Mouse (Mus musculus) heart, embryonic 15.5 days (tissue): ENCODE measurements around the gene Gse1. TPM values are rescaled to one million over a fixed set of nuclear protein-coding genes. Genes with fewer than 3 reads are reported as not detected.
A peak's percentile ranks its signal among the peaks of the same experiment; 100 is the strongest.
"Not testable (repeated sequence)": the region's sequence is repeated elsewhere in the genome, so short reads cannot be mapped to it uniquely, and the experiment has no call there.

ENCODE experiments used
- ATAC-seq: fragments of 200-750 bp; cut with Nextera tagmentation; replicated peaks from 2 replicates; pipeline ENCODE4 v1.8.0; 2017; ENCODE audit warnings: low read depth, moderate TSS enrichment; ENCODE audit not compliant: insufficient number of reproducible peaks, insufficient read depth, low FRiP score
- H3K27ac ChIP-seq: fragments of 300-500 bp; sonication (generic); 2 replicates; pipeline ENCODE4 v1.5.1; 2015; ENCODE audit warnings: mild to moderate bottlenecking, inconsistent platforms
- H3K27me3 ChIP-seq: fragments of 300-500 bp; sonication (generic); 2 replicates; pipeline ENCODE4 v1.6.1; 2015; ENCODE audit warnings: inconsistent platforms
- H3K36me3 ChIP-seq: fragments of 300-500 bp; sonication (generic); 2 replicates; pipeline ENCODE4 v1.6.1; 2015; ENCODE audit warnings: mild to moderate bottlenecking, inconsistent platforms
- H3K4me1 ChIP-seq: fragments of 300-500 bp; sonication (generic); replicated peaks from 2 replicates; pipeline ENCODE4 v1.6.1; 2015; ENCODE audit warnings: inconsistent platforms
- H3K4me2 ChIP-seq: fragments of 300-500 bp; sonication (generic); 2 replicates; pipeline ENCODE4 v1.6.1; 2015; ENCODE audit warnings: inconsistent platforms, mild to moderate bottlenecking, moderate library complexity
- H3K4me3 ChIP-seq: fragments of 300-500 bp; sonication (generic); 2 replicates; pipeline ENCODE4 v1.5.1; 2015; ENCODE audit warnings: mild to moderate bottlenecking, inconsistent platforms
- H3K9ac ChIP-seq: fragments of 300-500 bp; sonication (generic); 2 replicates; pipeline ENCODE4 v1.6.1; 2015; ENCODE audit warnings: mild to moderate bottlenecking, inconsistent platforms
- H3K9me3 ChIP-seq: fragments of 300-500 bp; sonication (generic); replicated peaks from 2 replicates; pipeline ENCODE4 v1.6.1; 2016; ENCODE audit warnings: inconsistent platforms
- WGBS: fragments of 180-500 bp; shearing (Covaris S2); methylation state at CpG from one replicate; pipeline ENCODE4 v1.1.7; 2015; ENCODE audit warnings: mixed read lengths; 5-methylcytosine and 5-hydroxymethylcytosine counted together
- polyA plus RNA-seq: library from polyadenylated mRNA; unstranded; fragments of >200 nt; fragmentation: Nextera tagmentation; extraction: Ambion mirVana; gene quantifications from 2 replicates; pipeline ENCODE4 v1.2.1, GENCODE M21; 2015

The Gse1 gene
- polyA plus RNA-seq, 1 experiment from 2014 or later = 8.9 TPM

DNA sequence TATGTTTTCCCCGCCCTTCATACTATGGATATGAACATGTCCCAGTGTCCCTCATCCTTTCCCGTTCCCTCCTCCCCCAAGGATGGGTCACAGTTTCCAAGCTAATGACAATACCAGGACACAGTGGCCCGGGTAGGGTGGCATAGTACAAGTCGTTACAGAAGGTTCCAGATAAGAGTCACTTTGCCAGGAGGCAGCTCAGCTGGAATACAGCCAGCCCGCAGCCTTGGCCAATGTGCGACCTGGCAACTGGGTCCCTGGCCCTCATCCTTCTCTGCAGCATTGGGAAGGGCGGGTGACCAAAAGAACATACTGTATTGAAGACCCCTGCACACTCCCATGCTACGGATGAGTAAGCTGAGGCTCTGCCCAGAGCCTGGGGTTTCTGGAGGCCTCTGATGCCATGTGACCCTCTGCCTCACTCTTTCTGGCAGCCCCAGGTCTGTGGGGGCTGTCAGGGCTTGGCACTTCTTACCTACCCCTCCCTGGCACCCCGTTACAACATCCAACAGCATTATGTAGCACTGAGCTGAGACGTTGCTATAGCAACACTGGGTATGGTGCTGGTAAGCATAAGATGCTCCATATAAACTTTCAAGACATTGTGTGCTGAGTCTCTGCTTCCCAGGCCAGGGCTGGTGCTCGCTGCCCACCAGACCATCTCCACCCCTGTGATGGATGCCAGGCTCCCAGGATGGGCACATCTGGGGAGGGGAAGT is 100.9 kb downstream of the Gse1 start:
- no peak overlapping the region for H3K4me2 ChIP-seq
- H3K9ac ChIP-seq = no peak overlapping the region
- no peaks in the 10 kb centered on the region for H3K36me3 ChIP-seq
- H3K9me3 ChIP-seq = no peaks in the 10 kb centered on the region
- WGBS = 79% methylated on average over 11 of the region's 11 CpGs
- no peak for ATAC-seq
- no peaks in the 10 kb centered on the region for H3K27me3 ChIP-seq
- no peak overlapping the region for H3K4me3 ChIP-seq
- peaks cover 38% of the 10 kb centered on the region for H3K4me1 ChIP-seq
- H3K27ac ChIP-seq = no peak overlapping the region

DNA sequence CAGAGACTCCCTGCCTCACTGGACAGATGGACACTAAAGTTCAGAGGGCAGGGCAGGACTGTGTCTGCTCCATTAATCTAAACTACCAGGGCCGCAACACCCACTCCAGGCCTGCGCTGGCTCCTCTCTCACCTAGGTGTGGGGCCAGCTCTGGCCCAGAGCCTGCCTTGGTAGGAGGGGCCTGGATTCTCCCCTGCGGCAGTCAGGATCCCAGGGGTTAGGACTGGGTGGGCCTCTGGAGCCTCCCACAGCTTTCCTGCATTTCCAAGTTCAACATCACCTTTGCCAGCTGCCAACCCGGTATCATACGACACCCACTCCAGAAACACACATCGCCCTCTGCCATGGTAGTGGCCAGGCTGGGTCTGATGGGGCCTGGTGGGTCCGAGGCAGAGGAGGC is 102.8 kb downstream of the Gse1 start:
- Histone ChIP-seq H3K9ac (no peak overlapping the region), H3K4me3 (no peak overlapping the region), H3K27me3 (no peaks in the 10 kb centered on the region), H3K4me2 (no peak overlapping the region), H3K36me3 (no peaks in the 10 kb centered on the region), H3K9me3 (no peaks in the 10 kb centered on the region), H3K27ac (peak overlapping the region; percentile 15; the same call in 1 of the 2 replicates), H3K4me1 (peaks cover 43% of the 10 kb centered on the region)
- ATAC-seq = no peak
- WGBS = 60% methylated on average over 7 of the region's 7 CpGs

DNA sequence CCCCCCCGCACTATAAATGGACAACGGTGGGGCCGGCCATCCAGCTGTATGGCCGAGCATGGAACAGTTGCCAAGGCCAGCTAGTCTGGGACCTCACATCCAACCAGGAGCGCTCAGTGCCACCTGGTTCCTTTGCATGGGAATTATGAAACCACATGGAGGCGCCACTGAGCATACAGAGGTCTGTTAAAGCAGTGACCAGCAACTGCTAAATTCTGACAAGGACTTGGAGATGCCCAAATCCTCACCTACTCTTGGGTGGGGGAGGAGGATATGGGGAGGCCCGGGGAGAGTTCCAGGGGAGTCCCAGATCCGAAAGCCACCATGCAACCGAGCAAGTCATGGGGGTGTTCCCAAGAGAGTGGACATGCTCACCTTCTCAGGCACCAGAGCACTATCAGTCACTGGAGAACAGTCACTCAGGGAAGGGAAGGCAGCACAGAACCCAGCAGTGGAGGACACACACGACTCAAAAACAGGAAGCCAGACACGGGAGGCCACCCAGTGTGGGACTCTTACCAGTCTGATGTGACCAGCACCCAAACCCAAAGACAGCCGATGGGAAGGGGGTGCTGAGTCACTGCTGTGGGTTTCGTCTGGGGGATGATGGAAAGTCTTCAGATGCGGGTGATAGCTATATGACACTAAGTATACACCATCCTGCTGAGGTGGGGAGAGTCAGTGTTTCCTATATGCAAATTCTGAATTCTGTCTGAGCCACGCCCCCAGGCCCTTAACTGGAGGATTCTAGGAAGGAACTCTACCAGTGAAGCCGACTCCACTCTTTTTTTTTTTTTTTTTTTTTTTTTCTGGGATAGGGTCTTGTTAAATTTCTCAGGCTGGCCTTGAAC is 104.3 kb downstream of the Gse1 start:
- Histone ChIP-seq H3K4me2 (no peak overlapping the region), H3K36me3 (no peaks in the 10 kb centered on the region), H3K27me3 (peaks cover 4% of the 10 kb centered on the region; the same call in 1 of the 2 replicates), H3K9ac (no peak overlapping the region), H3K4me1 (peaks cover 47% of the 10 kb centered on the region), H3K9me3 (no peaks in the 10 kb centered on the region), H3K27ac (no peak overlapping the region), H3K4me3 (no peak overlapping the region)
- ATAC-seq = no peak
- WGBS = 65% methylated on average over 16 of the region's 16 CpGs

- H3K4me1 ChIP-seq = peaks cover 43% of the 10 kb centered on the region
- no peak overlapping the region for H3K4me3 ChIP-seq
- ATAC-seq = no peak
- H3K9ac ChIP-seq = no peak overlapping the region
- peaks cover 4% of the 10 kb centered on the region; the same call in 1 of the 2 replicates for H3K27me3 ChIP-seq
- H3K4me2 ChIP-seq = no peak overlapping the region
- H3K27ac ChIP-seq = no peak overlapping the region
- no peaks in the 10 kb centered on the region for H3K36me3 ChIP-seq
- 85% methylated on average over 4 of the region's 4 CpGs for WGBS
- no peaks in the 10 kb centered on the region for H3K9me3 ChIP-seq
Measured at GRCm38 (mm10) chr8:120333681-120334080, 105.4 kb downstream of the Gse1 start.

DNA sequence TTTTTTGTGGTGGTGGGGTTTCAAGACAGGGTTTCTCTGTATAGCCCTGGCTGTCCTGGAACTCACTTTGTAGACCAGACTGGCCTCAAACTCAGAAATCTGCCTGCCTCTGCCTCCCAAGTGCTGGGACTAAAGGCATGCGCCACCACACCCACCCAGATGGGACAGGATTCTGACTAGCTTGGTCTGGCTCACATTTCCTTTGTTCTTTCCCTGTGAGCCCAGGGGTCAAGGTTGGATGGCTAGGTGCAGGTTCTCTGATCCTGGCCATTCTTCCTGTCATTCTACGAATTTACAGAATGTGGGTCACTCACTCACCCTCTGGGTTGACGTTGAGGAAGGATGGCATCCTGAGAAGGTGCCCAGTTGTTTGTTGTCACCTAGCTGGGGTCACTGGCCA is 106.0 kb downstream of the Gse1 start:
- Histone ChIP-seq H3K27ac (peak overlapping the region; percentile 63; the same call in 1 of the 2 replicates), H3K4me1 (peaks cover 45% of the 10 kb centered on the region)
- H3K4me3 ChIP-seq, H3K9me3 ChIP-seq, H3K4me2 ChIP-seq, H3K36me3 ChIP-seq, H3K27me3 ChIP-seq, ATAC-seq, H3K9ac ChIP-seq: not testable (repeated sequence)
- 70% methylated on average over 3 of the region's 3 CpGs for WGBS

DNA sequence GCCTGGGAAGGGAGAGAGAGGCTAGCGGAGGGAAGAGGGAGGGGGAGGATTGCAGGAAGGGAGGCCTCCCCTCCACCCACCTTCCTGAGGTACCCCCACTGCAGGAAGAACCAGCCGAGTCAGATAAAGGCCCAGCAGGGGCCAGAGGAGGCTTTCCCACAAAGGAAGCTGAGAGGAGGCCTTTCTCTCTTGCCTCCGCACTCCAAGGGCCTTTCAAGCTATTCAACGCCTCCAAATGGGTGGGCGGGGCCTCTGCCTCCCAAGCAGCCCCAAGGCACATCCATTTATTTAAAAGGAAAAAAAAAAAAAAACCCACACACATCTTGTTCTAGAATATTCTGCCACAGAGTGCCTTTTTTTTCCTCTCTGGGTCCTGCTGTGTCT is 106.6 kb downstream of the Gse1 start:
- Histone ChIP-seq H3K4me3 (no peak overlapping the region), H3K36me3 (no peaks in the 10 kb centered on the region), H3K9me3 (no peaks in the 10 kb centered on the region), H3K4me2 (peak overlapping the region; percentile 41; the same call in 1 of the 2 replicates), H3K4me1 (peaks cover 51% of the 10 kb centered on the region), H3K27me3 (peaks cover 4% of the 10 kb centered on the region; the same call in 1 of the 2 replicates), H3K9ac (0 out of 2 replicates have a peak overlapping the region, but pooled peaks have one; percentile 4), H3K27ac (peak overlapping the region; percentile 63)
- 31% methylated on average over 5 of the region's 5 CpGs for WGBS
- 0 out of 2 replicates have a peak, but pooled peaks have one; percentile 20 for ATAC-seq

GRCm38 (mm10) chr8:120335262-120336086 is 107.2 kb downstream of the Gse1 start:
- no peaks in the 10 kb centered on the region for H3K36me3 ChIP-seq
- peaks cover 4% of the 10 kb centered on the region; the same call in 1 of the 2 replicates for H3K27me3 ChIP-seq
- WGBS = 18% methylated on average over 17 of the region's 17 CpGs
- ATAC-seq = no peak; the same call in 1 of the 2 replicates
- no peaks in the 10 kb centered on the region for H3K9me3 ChIP-seq
- peak overlapping the region; percentile 41 for H3K4me2 ChIP-seq
- no peak overlapping the region for H3K4me3 ChIP-seq
- peaks cover 54% of the 10 kb centered on the region for H3K4me1 ChIP-seq
- H3K9ac ChIP-seq = no peak overlapping the region
- peak overlapping the region; percentile 63 for H3K27ac ChIP-seq

DNA sequence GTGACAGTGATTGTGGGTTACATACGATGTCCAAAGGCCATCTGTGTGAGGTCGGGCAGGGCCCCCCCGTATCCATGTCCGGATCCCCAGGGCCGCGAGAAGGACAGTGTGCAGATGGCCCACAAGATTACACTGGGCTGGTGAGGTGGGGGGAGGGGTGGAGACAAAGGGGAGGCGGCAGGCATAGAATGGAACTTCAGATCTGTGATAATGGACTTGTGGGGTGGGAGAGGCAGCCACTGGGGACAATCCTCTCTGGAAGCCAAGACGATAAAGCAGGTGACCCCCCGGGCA is 107.8 kb downstream of the Gse1 start:
- H3K4me3 ChIP-seq = no peak overlapping the region
- no peaks in the 10 kb centered on the region for H3K36me3 ChIP-seq
- H3K27ac ChIP-seq = peak overlapping the region; percentile 63
- peak overlapping the region; percentile 41; the same call in 1 of the 2 replicates for H3K4me2 ChIP-seq
- ATAC-seq = no peak
- no peaks in the 10 kb centered on the region for H3K9me3 ChIP-seq
- WGBS = 7% methylated on average over 9 of the region's 9 CpGs
- no peak overlapping the region for H3K9ac ChIP-seq
- H3K27me3 ChIP-seq = peaks cover 4% of the 10 kb centered on the region; the same call in 1 of the 2 replicates
- H3K4me1 ChIP-seq = peaks cover 54% of the 10 kb centered on the region

DNA sequence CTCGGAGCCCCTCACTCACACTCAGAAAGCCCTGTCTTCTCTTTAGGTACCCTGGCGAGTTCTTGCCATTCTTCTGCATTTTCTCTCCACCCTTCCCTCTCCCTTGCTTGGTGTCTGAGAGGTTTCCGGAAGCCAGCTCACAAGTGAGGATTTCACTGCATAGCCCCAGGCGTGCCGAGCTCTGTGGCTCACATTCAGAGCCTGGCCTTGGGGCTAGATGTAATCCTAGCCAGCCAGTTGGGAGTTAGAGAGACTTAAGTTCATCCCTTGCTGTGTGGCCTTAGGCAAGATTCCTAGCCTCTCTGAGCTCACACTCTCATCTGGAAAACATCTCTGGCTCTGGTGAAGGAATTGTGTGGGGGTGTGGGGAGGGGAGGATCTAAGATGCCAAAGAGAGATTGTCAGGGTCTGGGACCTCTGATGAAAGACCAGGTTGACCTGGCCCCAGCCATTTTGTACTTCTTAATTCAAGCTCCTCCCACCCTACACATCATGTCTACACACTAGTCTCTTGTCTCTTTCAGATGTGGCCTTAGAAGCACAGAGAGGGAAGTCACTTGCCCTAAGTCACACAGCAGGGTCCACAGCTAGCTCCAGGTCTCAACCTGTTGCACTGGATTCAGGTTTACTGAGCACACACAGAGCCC is 108.8 kb downstream of the Gse1 start:
- Histone ChIP-seq H3K27me3 (peaks cover 4% of the 10 kb centered on the region; the same call in 1 of the 2 replicates), H3K4me1 (peaks cover 49% of the 10 kb centered on the region), H3K9me3 (no peaks in the 10 kb centered on the region), H3K27ac (no peak overlapping the region), H3K36me3 (no peaks in the 10 kb centered on the region), H3K4me3 (no peak overlapping the region), H3K9ac (no peak overlapping the region), H3K4me2 (no peak overlapping the region)
- WGBS = 58% methylated on average over 5 of the region's 5 CpGs
- no peak for ATAC-seq

DNA sequence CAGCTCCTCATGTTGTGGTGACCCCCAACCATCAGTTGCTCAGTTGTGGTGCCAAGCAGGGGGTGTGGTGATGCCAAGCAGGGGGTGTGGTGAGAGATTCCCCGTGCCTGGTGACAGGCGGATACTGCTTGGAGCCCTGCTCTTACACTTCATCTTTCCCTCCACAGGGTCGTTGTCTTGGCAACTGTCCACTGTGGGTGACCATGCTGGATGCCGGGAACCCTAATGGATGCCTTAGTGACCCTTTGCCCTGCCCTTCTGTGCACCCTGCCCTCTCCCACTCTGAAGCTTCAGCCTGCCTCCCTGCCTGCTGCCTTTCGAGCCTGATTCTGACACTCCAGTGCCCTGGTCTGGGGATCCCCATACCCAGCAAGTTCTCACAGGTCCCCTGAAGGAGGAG is 109.4 kb downstream of the Gse1 start:
- ATAC-seq = no peak
- Histone ChIP-seq H3K4me1 (peaks cover 49% of the 10 kb centered on the region), H3K27ac (no peak overlapping the region), H3K4me2 (no peak overlapping the region), H3K4me3 (no peak overlapping the region), H3K9me3 (no peaks in the 10 kb centered on the region), H3K36me3 (no peaks in the 10 kb centered on the region), H3K27me3 (peaks cover 4% of the 10 kb centered on the region; the same call in 1 of the 2 replicates), H3K9ac (no peak overlapping the region)
- WGBS = 72% methylated on average over 5 of the region's 5 CpGs
